Mouse (Mus musculus) embryonic facial prominence, embryonic 10.5 days (tissue): ENCODE measurements at regions not wholly inside any gene's neighbourhood (a gene's known extent, or its start where the extent isn't known, plus 50 kb on each side); places are given as distances from the start of the nearest gene placed in this dataset.

Source experiments
- DNase-seq: peaks from one replicate; pipeline ENCODE4 v3.0.0-alpha.2; 2017; ENCODE audit warnings: low spot score
- H3K27ac ChIP-seq: fragments of 300-500 bp; sonication (generic); replicated peaks from 2 replicates; pipeline ENCODE4 v1.5.1; 2016; ENCODE audit warnings: mild to moderate bottlenecking
- H3K27me3 ChIP-seq: fragments of 300-500 bp; sonication (generic); replicated peaks from 2 replicates; pipeline ENCODE4 v1.6.1; 2016; ENCODE audit warnings: low read depth, mild to moderate bottlenecking; ENCODE audit not compliant: poor library complexity, severe bottlenecking
- H3K36me3 ChIP-seq: fragments of 300-500 bp; sonication (generic); replicated peaks from 2 replicates; pipeline ENCODE4 v1.6.1; 2016; ENCODE audit warnings: mild to moderate bottlenecking, moderate library complexity
- H3K4me1 ChIP-seq: fragments of 300-500 bp; sonication (generic); 2 replicates; pipeline ENCODE4 v1.6.1; 2016
- H3K4me3 ChIP-seq: fragments of 300-500 bp; sonication (generic); 2 replicates; pipeline ENCODE4 v1.5.1; 2016; ENCODE audit warnings: mild to moderate bottlenecking, moderate library complexity
- H3K9me3 ChIP-seq: fragments of 300-500 bp; sonication (generic); 2 replicates; pipeline ENCODE4 v1.6.1; 2016; ENCODE audit warnings: mild to moderate bottlenecking
- WGBS: fragments of 180-500 bp; shearing (Covaris S2); methylation state at CpG from one replicate; pipeline ENCODE4 v1.1.7; 2016; 5-methylcytosine and 5-hydroxymethylcytosine counted together

- 93% methylated on average over 3 of the region's 3 CpGs for WGBS
- Histone ChIP-seq H3K4me3 (no peak overlapping the region), H3K4me1 (no peaks in the 10 kb centered on the region)
Measured at GRCm38 (mm10) chr7:40381244-40381643, 516.9 kb upstream of the Vstm2b start.

GRCm38 (mm10) chr7:40388152-40388551 is 510.0 kb upstream of the Vstm2b start:
- no peaks in the 10 kb centered on the region for H3K36me3 ChIP-seq
- DNase-seq, result no peak
- H3K4me3 ChIP-seq, result no peak overlapping the region
- WGBS, result 91% methylated on average over 5 of the region's 5 CpGs
- H3K9me3 ChIP-seq, result no peaks in the 10 kb centered on the region
- H3K27me3 ChIP-seq, result no peaks in the 10 kb centered on the region; the same call in 1 of the 2 replicates
- H3K4me1 ChIP-seq, result 0 out of 2 replicates have a peak, but pooled peaks cover 5% of the 10 kb centered on the region
- H3K27ac ChIP-seq, result no peak overlapping the region

More at GRCm38 (mm10) chr7:40381244-40381643, 516.9 kb upstream of the Vstm2b start:
- H3K9me3 ChIP-seq, result no peaks in the 10 kb centered on the region
- H3K27me3 ChIP-seq, result no peaks in the 10 kb centered on the region
- H3K27ac ChIP-seq, result no peak overlapping the region
- DNase-seq, result no peak
- no peaks in the 10 kb centered on the region for H3K36me3 ChIP-seq

GRCm38 (mm10) chr7:40389795-40390194 is 508.3 kb upstream of the Vstm2b start:
- no peak for DNase-seq
- Histone ChIP-seq H3K27me3 (no peaks in the 10 kb centered on the region; the same call in 1 of the 2 replicates), H3K27ac (no peak overlapping the region), H3K9me3 (no peaks in the 10 kb centered on the region), H3K36me3 (no peaks in the 10 kb centered on the region), H3K4me1 (0 out of 2 replicates have a peak, but pooled peaks cover 5% of the 10 kb centered on the region), H3K4me3 (no peak overlapping the region)
- 40% methylated on average over 3 of the region's 3 CpGs for WGBS

GRCm38 (mm10) chr7:40390927-40391326 is 507.2 kb upstream of the Vstm2b start:
- Histone ChIP-seq H3K36me3 (no peaks in the 10 kb centered on the region), H3K27ac (no peak overlapping the region), H3K4me1 (0 out of 2 replicates have a peak, but pooled peaks cover 5% of the 10 kb centered on the region), H3K27me3 (no peaks in the 10 kb centered on the region; the same call in 1 of the 2 replicates), H3K4me3 (no peak overlapping the region), H3K9me3 (no peaks in the 10 kb centered on the region)
- no peak for DNase-seq
- WGBS, result 20% methylated on average over 3 of the region's 3 CpGs

GRCm38 (mm10) chr7:40391626-40392025 is 506.5 kb upstream of the Vstm2b start:
- H3K9me3 ChIP-seq, result no peaks in the 10 kb centered on the region
- no peaks in the 10 kb centered on the region; the same call in 1 of the 2 replicates for H3K27me3 ChIP-seq
- H3K36me3 ChIP-seq, result no peaks in the 10 kb centered on the region
- 0 out of 2 replicates have a peak, but pooled peaks cover 5% of the 10 kb centered on the region for H3K4me1 ChIP-seq
- WGBS, result 50% methylated on average over 3 of the region's 3 CpGs
- H3K4me3 ChIP-seq, result no peak overlapping the region
- H3K27ac ChIP-seq, result no peak overlapping the region
- DNase-seq, result no peak

GRCm38 (mm10) chr7:40392207-40392606 is 505.9 kb upstream of the Vstm2b start:
- Histone ChIP-seq H3K9me3 (no peaks in the 10 kb centered on the region), H3K27ac (no peak overlapping the region), H3K36me3 (no peaks in the 10 kb centered on the region), H3K4me3 (no peak overlapping the region), H3K27me3 (no peaks in the 10 kb centered on the region; the same call in 1 of the 2 replicates), H3K4me1 (0 out of 2 replicates have a peak, but pooled peaks cover 5% of the 10 kb centered on the region)
- no peak for DNase-seq
- WGBS, result 55% methylated on average over 3 of the region's 3 CpGs

- WGBS, result 75% methylated on average over 1 of the region's 1 CpGs
- DNase-seq, result no peak
- Histone ChIP-seq H3K36me3 (no peaks in the 10 kb centered on the region), H3K4me1 (0 out of 2 replicates have a peak, but pooled peaks cover 5% of the 10 kb centered on the region), H3K27ac (no peak overlapping the region), H3K4me3 (no peak overlapping the region), H3K27me3 (no peaks in the 10 kb centered on the region; the same call in 1 of the 2 replicates), H3K9me3 (no peaks in the 10 kb centered on the region)
Measured at GRCm38 (mm10) chr7:40392699-40393098, 505.4 kb upstream of the Vstm2b start.

- 59% methylated on average over 5 of the region's 5 CpGs for WGBS
- Histone ChIP-seq H3K27ac (no peak overlapping the region), H3K36me3 (no peaks in the 10 kb centered on the region), H3K27me3 (no peaks in the 10 kb centered on the region), H3K9me3 (no peaks in the 10 kb centered on the region), H3K4me1 (0 out of 2 replicates have a peak, but pooled peaks cover 2% of the 10 kb centered on the region), H3K4me3 (no peak overlapping the region)
- DNase-seq, result no peak
Measured at GRCm38 (mm10) chr7:40398266-40398665, 499.9 kb upstream of the Vstm2b start.

- 79% methylated on average over 2 of the region's 2 CpGs for WGBS
- no peak for DNase-seq
- H3K36me3 ChIP-seq, result no peaks in the 10 kb centered on the region
- H3K4me3 ChIP-seq, result no peak overlapping the region
- H3K4me1 ChIP-seq, result no peaks in the 10 kb centered on the region
- H3K27me3 ChIP-seq, result no peaks in the 10 kb centered on the region
- H3K9me3 ChIP-seq, result no peaks in the 10 kb centered on the region
- no peak overlapping the region for H3K27ac ChIP-seq
Measured at GRCm38 (mm10) chr7:40419332-40419731, 478.8 kb upstream of the Vstm2b start.

GRCm38 (mm10) chr7:40422125-40422524 is 476.0 kb upstream of the Vstm2b start:
- 80% methylated on average over 4 of the region's 4 CpGs for WGBS
- Histone ChIP-seq H3K9me3 (no peaks in the 10 kb centered on the region), H3K4me3 (no peak overlapping the region), H3K27ac (no peak overlapping the region), H3K36me3 (no peaks in the 10 kb centered on the region), H3K4me1 (no peaks in the 10 kb centered on the region), H3K27me3 (no peaks in the 10 kb centered on the region)
- DNase-seq, result no peak

GRCm38 (mm10) chr7:40429416-40429815 is 468.7 kb upstream of the Vstm2b start:
- Histone ChIP-seq H3K36me3 (no peaks in the 10 kb centered on the region), H3K4me1 (no peaks in the 10 kb centered on the region), H3K27me3 (no peaks in the 10 kb centered on the region), H3K4me3 (no peak overlapping the region), H3K9me3 (no peaks in the 10 kb centered on the region), H3K27ac (no peak overlapping the region)
- WGBS, result 80% methylated on average over 2 of the region's 2 CpGs
- no peak for DNase-seq

- H3K27ac ChIP-seq, result no peak overlapping the region
- 74% methylated on average over 2 of the region's 2 CpGs for WGBS
Measured at GRCm38 (mm10) chr7:40433906-40434305, 464.2 kb upstream of the Vstm2b start.

GRCm38 (mm10) chr7:40441128-40441527 is 457.0 kb upstream of the Vstm2b start:
- Histone ChIP-seq H3K4me3 (no peak overlapping the region), H3K36me3 (no peaks in the 10 kb centered on the region), H3K27me3 (no peaks in the 10 kb centered on the region), H3K9me3 (0 out of 2 replicates have a peak, but pooled peaks cover 3% of the 10 kb centered on the region), H3K27ac (no peak overlapping the region), H3K4me1 (no peaks in the 10 kb centered on the region)
- no peak for DNase-seq
- 63% methylated on average over 1 of the region's 1 CpGs for WGBS

More at GRCm38 (mm10) chr7:40433906-40434305, 464.2 kb upstream of the Vstm2b start:
- Histone ChIP-seq H3K36me3 (no peaks in the 10 kb centered on the region), H3K4me1 (no peaks in the 10 kb centered on the region), H3K9me3 (no peaks in the 10 kb centered on the region), H3K4me3 (no peak overlapping the region), H3K27me3 (no peaks in the 10 kb centered on the region)
- DNase-seq, result no peak
